Mouse (Mus musculus): ENCODE data around the gene Rapgef4.
A peak's percentile ranks its signal among the peaks of the same experiment; 100 is the strongest.

GRCm38 (mm10) chr2:72038235-72038634, 57.2 kb downstream of the Rapgef4 start:
- TF ChIP-seq POLR2A (IDR thresholded peaks at IDR 0.05; ENCODE audit: borderline replicate concordance, extremely low read depth, low read depth, low read length) (no peak), CTCF (IDR thresholded peaks at IDR 0.05; ENCODE audit: insufficient read depth, low read length) (peak; percentile 54)
